Mouse (Mus musculus): ENCODE results near the gene Chp2. TPM values are rescaled to one million over a fixed set of nuclear protein-coding genes. Genes with fewer than 3 reads are reported as not detected.

The Chp2 gene
- total RNA-seq (2012; rRNA removed): not detected in 2 replicates
- polyA plus RNA-seq (2012; ENCODE audit: insufficient read depth in 1 of 2, insufficient read length in 2 of 2, low read depth in 1 of 2, low replicate concordance in 2 of 2, missing spikeins in 1 of 2): not detected

GRCm38 (mm10) chr7:122219315-122219801 is at the start of gene Chp2:
Gene Chp2 (plus strand): TSS chr7:122219496.
- no peak for DNase-seq (ENCODE audit: low read depth, low spot score)
- H3K9ac ChIP-seq (ENCODE audit: control insufficient read depth, low read depth, low read length, poor library complexity, severe bottlenecking): no peak within 1 kb of the TSS
- no peak within 1 kb of the TSS for H3K27ac ChIP-seq (ENCODE audit: control insufficient read depth, low read depth, low read length)
- no peaks in the 10 kb centered on the region for H3K79me2 ChIP-seq (ENCODE audit: control insufficient read depth, insufficient read depth, low read length, poor library complexity)
- TF ChIP-seq MXI1 (IDR thresholded peaks at IDR 0.05; ENCODE audit: low read depth, low read length) (no peak), JUND (IDR thresholded peaks at IDR 0.05; ENCODE audit: low read depth, low read length) (no peak), BHLHE40 (IDR thresholded peaks at IDR 0.05; ENCODE audit: borderline replicate concordance, low read depth, low read length) (no peak), ELF1 (IDR thresholded peaks at IDR 0.05; ENCODE audit: low read depth, low read length) (no peak), POLR2AphosphoS5 (IDR thresholded peaks at IDR 0.05; ENCODE audit: borderline replicate concordance, low read depth, low read length) (no peak), CHD1 (IDR thresholded peaks at IDR 0.05; ENCODE audit: low read depth, low read length) (no peak), CHD2 (IDR thresholded peaks at IDR 0.05; ENCODE audit: low read length) (no peak), SIN3A (IDR thresholded peaks at IDR 0.05; ENCODE audit: low read length) (no peak), POLR2AphosphoS2 (IDR thresholded peaks at IDR 0.05; ENCODE audit: low read length) (no peak), NRF1 (IDR thresholded peaks at IDR 0.05; ENCODE audit: insufficient read depth, low read depth, low read length, poor library complexity, severe bottlenecking) (no peak), EP300 (IDR thresholded peaks at IDR 0.05; ENCODE audit: low read depth in 1 of 2, low read length in 2 of 2) (no peak), MAZ (IDR thresholded peaks at IDR 0.05; ENCODE audit: low read depth, low read length) (no peak), MAFK (IDR thresholded peaks at IDR 0.05; ENCODE audit: borderline replicate concordance, low read depth, low read length) (no peak), ZNF384 (IDR thresholded peaks at IDR 0.05; ENCODE audit: low read depth, low read length) (no peak)
- no peaks in the 10 kb centered on the region for H3K4me1 ChIP-seq (ENCODE audit: control insufficient read depth in 1 of 2, insufficient read depth in 2 of 2, low read length in 2 of 2)
- no peaks in the 10 kb centered on the region for H3K9me3 ChIP-seq (replicated peaks; ENCODE audit: insufficient read depth, low read length)
- H3K36me3 ChIP-seq (ENCODE audit: control insufficient read depth in 1 of 2, insufficient read depth in 2 of 2, low read length in 2 of 2): no peaks in the 10 kb centered on the region
- H3K27me3 ChIP-seq (ENCODE audit: control insufficient read depth in 1 of 2, insufficient read depth in 2 of 2, low read length in 2 of 2): no peaks in the 10 kb centered on the region
- no peak within 1 kb of the TSS for H3K4me3 ChIP-seq (ENCODE audit: control insufficient read depth in 1 of 2, insufficient read depth in 1 of 2, low read depth in 2 of 2, low read length in 2 of 2)

GRCm38 (mm10) chr7:122170705-122171104 is 48.6 kb upstream of the Chp2 start:
- H3K4me1 ChIP-seq (ENCODE audit: control insufficient read depth in 1 of 2, insufficient read depth in 2 of 2, low read length in 2 of 2): no peaks in the 10 kb centered on the region
- H3K4me3 ChIP-seq (ENCODE audit: control insufficient read depth in 1 of 2, insufficient read depth in 1 of 2, low read depth in 2 of 2, low read length in 2 of 2): no peak overlapping the region
- no peaks in the 10 kb centered on the region for H3K79me2 ChIP-seq (ENCODE audit: control insufficient read depth, insufficient read depth, low read length, poor library complexity)
- H3K36me3 ChIP-seq (ENCODE audit: control insufficient read depth in 1 of 2, insufficient read depth in 2 of 2, low read length in 2 of 2): peaks cover 0 to 15% of the 10 kb centered on the region in 2 experiments; a peak in 2 of 4 replicates
- peak; percentile 24 for DNase-seq (ENCODE audit: low read depth, low spot score)
- no peak for TF ChIP-seq UBTF (IDR thresholded peaks at IDR 0.05; ENCODE audit: borderline replicate concordance, insufficient read depth, low read depth, low read length)
- peak; percentile 68; the same call in 1 of the 2 replicates for TF ChIP-seq POLR2AphosphoS2 (IDR thresholded peaks at IDR 0.05; ENCODE audit: low read length)
- H3K27me3 ChIP-seq (ENCODE audit: control insufficient read depth in 1 of 2, insufficient read depth in 2 of 2, low read length in 2 of 2): no peaks in the 10 kb centered on the region
- no peak overlapping the region for H3K27ac ChIP-seq (ENCODE audit: control insufficient read depth, low read depth, low read length)
- no peaks in the 10 kb centered on the region for H3K9me3 ChIP-seq (replicated peaks; ENCODE audit: insufficient read depth, low read length)
- no peak overlapping the region for H3K9ac ChIP-seq (ENCODE audit: control insufficient read depth, low read depth, low read length, poor library complexity, severe bottlenecking)
